Mouse (Mus musculus) spleen, adult 18-20 months (tissue): ENCODE data around the gene Alkbh8.
"Not testable (repeated sequence)": the region's sequence is repeated elsewhere in the genome, so short reads cannot be mapped to it uniquely, and the experiment has no call there.

Experiments
- DNase-seq, 2 experiments: peaks; one replicate each; pipeline ENCODE4 v3.0.0; 2022; ENCODE audit warnings: mixed read lengths in 2 of 2

The Alkbh8 gene

DNA sequence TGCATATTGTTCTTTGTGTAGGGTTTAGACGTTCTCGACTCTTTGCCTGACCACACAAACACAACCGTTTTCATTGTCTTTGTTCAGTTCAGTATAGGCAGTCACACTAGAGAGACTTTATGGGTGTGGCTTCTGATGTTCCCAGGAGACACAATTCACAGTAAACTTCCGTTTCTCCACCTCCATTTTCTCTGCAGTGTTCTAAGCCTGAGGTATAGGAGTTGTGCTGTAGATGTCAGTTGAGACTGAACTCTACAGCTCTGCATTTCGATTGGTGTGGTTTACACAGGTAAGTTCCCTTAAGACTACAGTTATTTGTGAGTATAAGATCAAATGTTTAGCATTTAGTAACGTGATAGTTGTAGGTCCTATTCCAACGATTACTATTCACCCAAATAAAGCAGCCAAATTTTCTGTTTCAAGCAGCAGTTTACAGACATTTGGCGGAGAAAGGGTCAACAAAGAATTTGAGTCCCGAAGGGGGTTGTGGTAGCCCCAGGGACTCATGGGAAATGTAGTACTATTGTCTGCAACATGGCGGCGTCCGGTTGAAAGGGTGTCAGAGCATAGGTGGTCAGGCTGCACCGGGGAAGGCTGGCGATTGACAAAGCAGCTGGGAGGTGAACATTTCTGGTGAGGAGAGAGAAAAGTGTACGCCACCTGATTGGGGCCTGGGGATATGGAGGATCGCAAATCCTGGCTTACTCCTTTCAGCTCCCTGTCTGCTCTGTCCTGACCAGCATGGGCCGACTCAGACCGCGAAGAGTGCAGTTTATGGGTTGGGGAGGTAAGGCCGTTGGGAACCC lies at the start of gene Alkbh8:
Gene Alkbh8, plus strand, starts transcription at position 179 of the 806 bp plus-strand sequence.
- DNase-seq = peak; percentile 52 to 70

GRCm38 (mm10) chr9:3309292-3309836 lies 25.6 kb upstream of the Alkbh8 start:
- DNase-seq = no peak

- DNase-seq = no peak
Measured at GRCm38 (mm10) chr9:3310016-3310415, 24.9 kb upstream of the Alkbh8 start.

GRCm38 (mm10) chr9:3327342-3328053 lies 7.4 kb upstream of the Alkbh8 start:
- not testable (repeated sequence) for DNase-seq

DNA sequence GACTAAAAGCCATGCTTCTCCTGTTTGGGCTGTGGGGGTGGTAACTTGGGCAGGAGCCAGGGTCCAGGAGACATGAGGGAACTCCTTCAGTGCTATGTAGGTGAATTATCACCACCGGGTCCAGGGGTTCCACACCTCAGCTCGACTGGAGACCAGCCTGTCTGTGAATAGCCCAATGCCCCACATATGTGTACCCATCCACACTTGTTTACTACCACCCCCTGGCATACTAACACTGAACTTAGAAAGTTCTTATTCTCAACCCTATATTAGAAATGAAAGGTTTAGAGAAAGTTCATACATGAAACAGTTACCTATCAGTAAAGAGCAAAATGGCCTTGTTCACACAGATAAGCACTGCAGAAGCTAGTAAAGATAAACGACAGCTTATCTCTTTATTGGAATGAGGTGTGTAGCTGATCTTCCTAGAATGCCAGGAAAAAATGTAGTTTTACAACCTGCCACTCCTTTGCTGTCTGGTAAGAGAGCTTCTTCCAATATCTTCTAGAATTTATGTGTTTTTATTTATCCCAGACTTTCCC lies 6.8 kb upstream of the Alkbh8 start:
- DNase-seq = no peak

DNA sequence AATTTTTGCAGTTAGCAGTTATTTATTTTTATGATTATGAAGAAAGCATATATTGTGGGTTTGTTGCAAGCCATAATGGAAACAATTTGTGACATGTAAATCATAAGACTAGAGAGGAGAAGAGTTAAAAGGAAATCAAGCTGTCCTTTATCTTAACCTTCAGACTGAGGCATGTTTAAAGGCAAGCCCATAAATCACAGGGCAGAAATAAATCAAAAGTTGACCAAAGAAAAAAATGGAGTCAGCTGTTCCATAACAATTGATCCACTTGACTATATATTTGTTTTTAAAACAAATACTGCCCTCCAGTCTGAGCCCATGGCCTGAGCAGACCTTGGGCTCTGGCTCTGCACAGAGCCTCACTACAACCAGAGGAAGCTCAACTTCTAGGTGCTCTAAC lies 4.6 kb upstream of the Alkbh8 start:
- DNase-seq = no peak

DNA sequence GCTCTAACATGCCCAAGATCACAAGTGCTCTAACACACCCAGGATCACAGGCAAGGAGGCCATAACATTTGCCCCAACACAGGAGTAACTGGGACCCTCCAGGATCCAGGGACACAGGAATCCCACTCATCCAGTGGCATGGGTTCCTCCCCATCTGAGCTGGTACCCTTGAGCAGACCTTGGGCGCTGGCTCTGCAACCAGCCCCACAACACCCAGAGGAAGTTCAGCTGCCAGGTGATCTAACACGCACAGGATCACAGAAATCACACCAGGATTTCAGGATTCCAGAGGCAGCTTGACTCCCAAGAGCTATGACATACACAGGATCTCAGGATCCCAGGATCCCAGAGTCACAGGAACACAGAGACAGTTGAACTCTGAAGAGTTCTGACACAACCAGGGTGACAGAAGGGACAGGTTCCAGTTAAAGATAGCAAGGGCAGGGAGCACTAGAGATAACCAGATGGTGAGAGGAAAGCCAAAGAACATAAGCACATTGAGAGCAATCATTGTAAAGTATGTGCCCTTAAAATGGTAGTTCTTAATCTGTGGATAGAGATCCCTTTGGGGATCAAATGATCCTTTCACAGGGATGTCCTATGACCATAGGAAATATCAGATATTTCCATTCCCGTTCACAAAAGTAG lies 4.1 kb upstream of the Alkbh8 start:
- DNase-seq = no peak

GRCm38 (mm10) chr9:3336661-3337060 lies 1.7 kb downstream of the Alkbh8 start:
- DNase-seq = no peak

GRCm38 (mm10) chr9:3345136-3345535 lies 10.2 kb downstream of the Alkbh8 start:
- DNase-seq = no peak

DNA sequence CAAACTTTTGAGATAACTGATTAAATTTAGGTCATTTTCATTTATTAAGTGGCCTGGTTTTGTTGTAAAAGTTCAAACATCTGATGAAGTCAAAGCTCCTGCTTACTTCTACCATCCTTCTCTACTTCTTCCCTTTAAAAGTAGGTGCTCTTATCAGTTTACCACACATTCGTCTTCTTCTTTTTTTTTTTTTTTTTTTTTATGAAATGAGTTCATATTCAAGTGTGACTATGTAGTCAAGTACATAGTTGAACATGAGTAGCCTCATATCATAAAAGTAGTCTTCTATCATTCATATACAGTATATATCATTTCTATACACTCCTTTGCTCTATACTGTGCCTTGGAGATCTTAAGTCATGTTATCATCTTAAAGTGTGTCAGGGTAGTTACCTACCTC lies 11.0 kb downstream of the Alkbh8 start:
- no peak for DNase-seq

DNA sequence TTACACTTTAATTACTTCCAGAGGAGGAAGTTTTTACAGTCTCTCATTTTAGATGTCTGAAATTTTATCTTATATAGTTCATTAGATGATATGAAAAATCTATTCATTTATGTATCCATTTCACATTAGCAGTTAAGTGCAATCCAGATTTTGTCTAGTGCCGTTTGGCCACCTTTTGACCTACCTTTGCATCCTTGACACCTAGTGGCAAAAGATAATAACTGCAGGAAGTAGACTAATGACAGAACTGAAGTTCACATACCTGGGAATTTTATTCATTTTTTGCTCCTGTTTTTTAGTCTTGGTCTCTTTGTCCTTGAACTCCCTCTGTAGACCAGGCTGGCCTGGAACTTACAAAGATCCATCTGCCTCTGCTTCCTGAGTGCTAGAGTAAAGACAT lies 15.1 kb downstream of the Alkbh8 start:
- DNase-seq = no peak

GRCm38 (mm10) chr9:3376323-3376722 lies 41.4 kb downstream of the Alkbh8 start:
- DNase-seq = not testable (repeated sequence)

DNA sequence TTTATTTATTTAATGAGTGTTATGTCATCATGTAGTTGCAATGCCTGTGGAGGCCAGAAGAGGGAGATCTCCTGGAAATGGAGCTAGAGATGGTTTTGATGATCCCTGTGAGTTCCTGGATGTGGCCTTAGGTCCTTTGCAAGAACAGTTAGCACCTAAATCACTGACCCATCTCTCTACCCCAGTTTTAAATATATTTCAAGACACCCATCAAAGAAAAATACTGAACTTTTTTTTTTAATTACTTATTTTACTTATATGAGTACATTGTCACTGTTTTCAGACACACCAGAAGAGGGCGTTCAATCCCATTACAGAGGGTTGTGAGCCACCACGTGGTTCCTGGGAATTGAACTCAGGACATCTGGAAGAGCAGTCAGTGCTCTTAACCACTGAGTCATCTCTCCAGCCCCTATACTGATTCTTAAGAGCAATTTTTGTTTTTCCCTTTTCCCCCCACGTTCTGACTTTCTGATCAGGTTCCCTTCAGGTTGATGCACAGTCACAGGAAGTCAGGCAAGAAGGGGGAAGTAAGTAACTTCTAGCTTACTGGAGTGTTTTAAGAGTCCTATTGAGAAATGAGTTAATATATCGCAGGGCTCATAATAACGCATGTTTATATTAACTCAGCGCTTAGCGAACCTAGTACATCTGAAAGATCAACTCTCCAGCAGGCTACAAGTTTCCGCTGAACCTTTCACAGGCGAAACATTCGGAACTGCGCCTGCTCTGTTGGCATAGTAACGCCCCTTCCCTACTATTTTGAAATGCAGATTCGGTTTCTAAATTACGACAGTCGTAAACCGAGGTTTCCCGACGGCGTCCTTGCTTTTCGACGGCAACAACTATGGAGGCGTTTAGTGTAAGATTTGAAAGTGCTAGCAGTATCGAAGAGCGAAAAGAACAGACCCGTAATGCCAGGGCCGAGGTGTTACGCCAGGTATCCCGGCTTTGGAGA lies 68.6 kb downstream of the Alkbh8 start, which contains the start of gene Cwf19l2:
Gene Cwf19l2, plus strand, starts transcription at position 342 of the 958 bp plus-strand sequence.
- peak; percentile 61 to 66 for DNase-seq

DNA sequence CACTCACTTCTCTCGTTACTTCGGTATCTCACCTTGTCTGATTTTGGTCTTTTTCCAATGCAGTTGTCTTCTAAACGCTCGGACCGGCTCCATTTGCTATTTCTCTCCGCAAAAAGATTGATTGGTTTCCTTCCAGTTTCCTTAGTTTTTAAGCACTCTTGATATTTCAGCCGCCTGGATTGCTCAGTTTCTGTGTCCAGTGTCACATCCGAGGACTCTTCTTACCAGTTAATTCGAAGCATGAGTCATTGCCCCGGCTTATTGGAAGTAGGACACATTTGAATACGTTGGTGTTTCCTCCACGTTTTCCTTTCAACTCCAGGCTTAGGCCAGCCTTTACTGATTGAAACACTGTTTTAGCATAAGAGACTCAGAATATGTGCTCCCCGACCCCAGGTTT lies 69.4 kb downstream of the Alkbh8 start:
- DNase-seq = peak in 1 of 2 experiments; percentile 8

GRCm38 (mm10) chr9:3439555-3440300 lies 104.8 kb downstream of the Alkbh8 start:
- not testable (repeated sequence) for DNase-seq
